Mouse (Mus musculus) Patski (cell line): Measurements from ENCODE around the gene AU040320. TPM values are rescaled to one million over a fixed set of nuclear protein-coding genes. Genes with fewer than 3 reads are reported as not detected.

Experiments used
- ATAC-seq: fragments of 100-300 bp; one replicate; pipeline ENCODE4 v1.8.0; 2021
- CTCF ChIA-PET: fragments of 350-600 bp; sonication (Branson Sonifier 250); formaldehyde crosslinking; loops from one replicate; lab custom pipeline; 2022; ENCODE audit warnings: inconsistent platforms; lab: Charles Lee
- POLR2A ChIA-PET: fragments of 350-600 bp; sonication (Branson Sonifier 250); formaldehyde crosslinking; loops from one replicate; lab custom pipeline; 2022; ENCODE audit warnings: antibody characterized with exemption, inconsistent platforms; lab: Charles Lee
- DNase-seq: peaks from one replicate; pipeline ENCODE4 v3.0.0-alpha.2; 2011; ENCODE audit warnings: low read depth, low spot score
- H3K27me3 ChIP-seq: fragments of 371-371 bp; one replicate; pipeline ENCODE4 v1.5.1; 2021
- CTCF ChIP-seq: fragments of 100-300 bp; IDR thresholded peaks from one replicate; pipeline ENCODE4 v1.5.1; 2021
- in situ Hi-C: fragments of 300-500 bp; cut with MboI; formaldehyde crosslinking; loops from 3 replicates; pipeline ENCODE4 v1.11.1; 2018; ENCODE audit warnings: low pct_unique_long_range_greater_than_20kb, mixed read lengths
- polyA plus RNA-seq: library from polyadenylated mRNA; unstranded; gene quantifications from one replicate; pipeline ENCODE4 v1.2.3, GENCODE M21; 2021

Gene AU040320
- polyA plus RNA-seq, 1 experiment from 2014 or later, result 45.6 TPM

DNA sequence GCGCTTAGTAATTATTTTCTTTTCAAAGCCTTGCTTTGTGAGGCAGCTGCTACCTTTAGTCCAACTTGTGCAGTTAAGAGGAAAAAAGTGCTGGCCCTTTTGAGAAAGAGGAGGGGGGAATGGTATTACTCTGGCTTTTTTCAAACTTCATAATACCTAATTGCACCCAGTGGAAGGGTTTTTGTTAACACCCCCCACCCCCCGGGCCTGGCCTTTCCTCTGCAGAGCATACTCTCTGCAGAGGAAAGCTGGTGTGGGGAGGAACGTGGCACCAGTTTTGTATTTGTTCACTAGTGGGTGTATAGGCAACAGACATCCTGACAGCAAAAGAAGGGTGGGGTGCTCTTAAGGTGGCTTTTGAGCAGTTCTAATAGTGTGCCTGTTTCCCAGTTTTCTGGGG lies 28.5 kb downstream of the AU040320 start:
- DNase-seq (no peak), ATAC-seq (no peak)
- no peaks in the 10 kb centered on the region for H3K27me3 ChIP-seq
- TF ChIP-seq CTCF, result no peak
- in situ Hi-C loops, result no loop called here
- CTCF ChIA-PET, result no interaction called here
- POLR2A ChIA-PET, result interaction anchor here (0.7 kb wide), 1 partner anchor 29 kb away, joined by 3 read pairs; the partner anchor contains the start of gene Ncdn

DNA sequence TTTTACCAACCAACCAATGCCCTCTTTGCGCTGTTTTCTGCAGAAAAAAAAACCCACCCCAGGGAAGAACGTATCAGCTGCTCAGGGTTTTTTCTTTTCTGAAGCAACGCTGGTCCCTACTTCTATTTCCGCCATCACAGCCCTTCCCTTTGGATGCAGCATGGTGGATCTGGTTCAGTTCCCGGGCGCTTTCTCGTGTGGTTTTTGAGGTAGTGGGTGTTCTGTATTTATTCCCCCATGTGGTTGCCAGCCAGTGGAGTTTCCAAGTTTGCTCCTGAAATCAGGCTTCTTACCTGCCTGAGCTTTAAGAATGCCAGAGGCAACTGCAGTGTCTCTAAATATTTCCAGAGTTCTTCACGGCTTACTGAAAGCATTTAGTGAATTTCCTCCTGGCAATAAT lies 29.2 kb downstream of the AU040320 start:
- no peak for TF ChIP-seq CTCF
- DNase-seq (no peak), ATAC-seq (no peak)
- ChIA-PET POLR2A (no interaction called here), CTCF (no interaction called here)
- H3K27me3 ChIP-seq, result no peaks in the 10 kb centered on the region
- in situ Hi-C loops, result no loop called here

DNA sequence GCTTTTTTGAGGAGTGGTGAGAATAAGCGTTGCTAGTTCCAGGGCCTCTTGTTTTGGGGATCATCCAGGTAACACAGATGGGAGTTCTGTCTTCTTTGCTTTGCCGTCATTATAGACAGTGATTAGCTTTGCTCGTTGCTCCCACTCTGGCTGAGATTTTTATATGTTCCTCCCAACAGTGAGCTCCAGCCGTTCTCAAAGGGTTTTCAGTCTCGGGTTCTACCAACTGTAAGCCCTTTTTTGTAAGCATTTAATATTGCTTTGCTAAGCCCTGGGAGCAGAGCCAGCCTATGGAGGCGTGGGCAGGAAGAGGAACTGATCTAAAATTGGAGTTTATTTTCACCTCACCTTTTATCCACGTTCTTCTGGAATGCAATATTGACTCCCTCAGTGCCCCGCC lies 29.7 kb downstream of the AU040320 start:
- in situ Hi-C loops, result no loop called here
- no peak for ATAC-seq
- ChIA-PET POLR2A (no interaction called here), CTCF (no interaction called here)
- DNase-seq, result no peak
- H3K27me3 ChIP-seq, result no peaks in the 10 kb centered on the region
- no peak for TF ChIP-seq CTCF

DNA sequence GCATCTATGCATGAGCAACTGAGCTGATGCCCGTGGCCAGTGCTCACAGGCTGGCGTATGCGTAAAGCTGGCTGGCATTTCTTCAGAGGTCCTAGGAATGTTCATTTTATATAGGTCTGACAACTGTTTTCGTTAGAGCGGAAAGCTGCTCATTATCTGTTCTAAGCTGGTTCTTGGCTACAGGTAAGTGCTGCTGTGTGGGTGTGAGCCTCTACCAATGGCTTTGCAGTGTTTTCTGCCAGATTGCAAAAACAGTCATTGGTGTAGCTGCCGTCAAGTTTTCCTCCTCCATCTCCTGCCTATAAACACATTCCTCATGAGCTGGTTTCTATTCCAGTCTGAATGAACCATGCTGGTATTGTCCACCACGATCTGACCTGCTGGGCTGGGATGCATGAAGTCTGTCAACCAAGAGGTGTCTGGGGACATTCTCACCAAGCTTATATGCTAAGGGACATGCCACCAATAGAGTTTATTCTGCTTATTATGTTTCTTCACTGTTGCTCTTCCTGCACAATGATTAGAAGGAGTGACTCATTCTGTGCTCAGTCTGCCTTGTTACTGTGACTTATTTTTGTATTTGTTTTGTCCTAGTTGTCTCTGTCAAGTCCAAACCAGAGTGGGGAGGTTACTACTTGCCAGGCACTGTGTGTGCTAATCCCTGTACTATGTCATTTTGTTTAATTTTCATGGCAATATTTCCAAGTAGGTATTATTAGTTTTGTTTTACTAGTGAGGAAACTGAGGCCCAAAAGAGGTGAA lies 39.2 kb downstream of the AU040320 start:
- no peaks in the 10 kb centered on the region for H3K27me3 ChIP-seq
- no peak for DNase-seq
- TF ChIP-seq CTCF, result no peak
- no peak for ATAC-seq
- in situ Hi-C loops, result no loop called here
- ChIA-PET POLR2A (no interaction called here), CTCF (interaction anchor here (0.9 kb wide), 1 partner anchor 12 kb away, joined by 3 read pairs; no protein-coding TSS in a partner anchor)

DNA sequence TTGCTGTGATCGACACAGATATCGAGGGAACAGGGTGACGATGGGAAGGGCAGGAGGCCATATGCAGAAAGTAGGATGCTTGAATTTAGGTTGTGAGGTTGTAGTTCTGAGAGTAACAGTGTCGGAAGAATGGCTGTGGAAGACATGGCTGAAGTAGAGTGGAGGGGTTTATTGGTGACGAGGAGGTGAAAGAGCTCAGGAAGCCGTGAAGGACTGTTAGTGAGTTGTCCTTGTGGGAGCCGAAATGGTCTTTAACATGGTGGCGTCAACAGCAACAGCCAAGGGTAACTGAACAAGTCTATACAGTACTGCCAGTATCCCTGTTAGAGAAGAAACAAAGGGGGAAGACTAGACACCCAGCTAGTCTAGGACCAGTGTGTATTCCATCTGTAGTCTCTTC lies 48.8 kb downstream of the AU040320 start:
- ATAC-seq (no peak), DNase-seq (no peak)
- TF ChIP-seq CTCF, result no peak
- ChIA-PET POLR2A (no interaction called here), CTCF (no interaction called here)
- no peaks in the 10 kb centered on the region for H3K27me3 ChIP-seq
- in situ Hi-C loops, result no loop called here

DNA sequence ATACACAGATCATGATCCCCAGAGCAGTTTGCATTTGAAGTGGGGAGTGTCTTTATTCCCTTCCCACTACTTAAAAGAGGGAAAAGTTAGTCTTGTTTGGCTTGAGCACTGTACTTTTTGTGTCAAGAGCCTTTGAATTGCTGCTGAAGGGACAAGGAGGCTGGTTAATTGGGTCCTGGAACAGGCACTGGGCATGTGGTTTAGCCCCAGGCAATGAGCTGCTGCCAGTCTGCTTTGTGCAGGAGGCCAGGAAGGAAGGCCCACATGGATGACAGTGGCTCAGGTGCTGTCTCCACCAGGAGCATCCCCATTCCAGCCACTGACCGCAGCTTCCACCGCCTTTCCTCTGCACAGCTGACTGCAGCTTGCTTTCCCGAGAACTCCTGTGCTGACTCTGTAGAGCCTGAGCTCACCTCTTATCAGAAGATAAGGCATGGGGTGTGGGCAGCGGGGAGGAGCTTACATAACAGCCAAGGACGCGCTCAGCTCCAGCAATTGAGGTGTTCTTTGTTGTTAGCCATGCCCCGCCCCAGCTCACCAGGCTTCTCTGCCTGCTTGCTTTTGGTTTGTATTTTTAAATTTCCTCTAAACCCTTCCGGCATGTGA lies 50.0 kb downstream of the AU040320 start:
- DNase-seq (no peak), ATAC-seq (no peak)
- in situ Hi-C loops, result no loop called here
- CTCF ChIA-PET, result no interaction called here
- TF ChIP-seq CTCF, result no peak
- H3K27me3 ChIP-seq, result no peaks in the 10 kb centered on the region
- POLR2A ChIA-PET, result no interaction called here

DNA sequence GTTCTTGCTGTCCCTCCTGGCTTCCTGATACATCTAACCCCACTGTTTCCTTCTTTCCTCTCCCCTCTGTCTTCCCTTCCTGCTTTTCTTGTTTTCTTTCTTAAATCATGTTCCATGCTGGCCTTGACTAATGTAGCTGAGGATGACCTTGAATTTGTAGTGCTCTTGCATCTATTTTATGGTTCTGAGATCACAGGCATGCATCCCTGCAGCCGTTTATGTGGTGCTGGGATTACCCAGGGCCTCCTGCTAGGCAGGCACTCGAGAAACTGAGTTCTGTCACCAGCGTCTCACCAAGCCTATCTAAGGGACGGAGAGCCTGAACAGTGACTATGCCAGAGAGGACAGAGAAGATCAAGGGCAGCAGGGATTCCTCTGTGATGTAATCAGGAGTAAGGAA lies 52.4 kb downstream of the AU040320 start:
- CTCF ChIA-PET, result interaction anchor here (1.0 kb wide), 1 partner anchor 52 kb away, joined by 3 read pairs; no protein-coding TSS in a partner anchor
- no peak for TF ChIP-seq CTCF
- no peak for ATAC-seq
- in situ Hi-C loops, result no loop called here
- no peaks in the 10 kb centered on the region for H3K27me3 ChIP-seq
- POLR2A ChIA-PET, result no interaction called here
- DNase-seq, result no peak

DNA sequence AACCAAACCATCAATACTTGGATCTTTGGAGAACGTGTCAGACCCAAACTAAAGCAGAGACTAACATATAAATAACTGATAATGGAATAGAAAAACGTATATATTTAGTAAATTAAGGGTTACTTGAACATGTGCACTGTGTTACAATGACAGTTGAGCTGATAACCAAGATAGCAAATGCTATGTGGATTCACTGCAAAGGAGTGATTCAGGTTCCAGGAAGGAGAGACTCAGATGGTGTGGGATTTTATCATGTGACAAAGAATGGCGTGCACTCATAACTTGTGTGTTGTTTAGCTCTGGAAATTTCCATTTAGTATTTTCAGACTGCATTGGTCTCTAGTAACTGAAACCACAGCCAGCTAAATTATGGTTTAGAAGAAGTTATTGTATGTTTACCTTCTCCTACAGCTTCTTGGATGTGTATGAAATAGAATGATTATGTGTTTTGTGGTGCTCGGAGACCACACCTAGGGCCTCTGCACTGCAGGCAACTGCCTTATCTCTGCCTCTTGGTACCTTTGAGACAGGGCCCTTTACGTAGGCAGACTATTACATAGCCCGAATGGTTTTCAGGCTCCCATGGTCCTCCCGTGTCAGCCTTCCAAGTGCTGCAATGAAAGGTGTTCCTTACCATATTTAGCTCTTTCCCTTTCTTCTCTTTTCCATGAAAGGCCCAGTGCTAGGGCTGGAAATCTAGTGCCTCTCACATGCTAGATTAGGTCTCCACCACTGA lies 53.5 kb downstream of the AU040320 start:
- POLR2A ChIA-PET, result no interaction called here
- no peak for ATAC-seq
- no peak for TF ChIP-seq CTCF
- no peak for DNase-seq
- no peaks in the 10 kb centered on the region for H3K27me3 ChIP-seq
- CTCF ChIA-PET, result interaction anchor here (1.1 kb wide), 1 partner anchor 28 kb away, joined by 4 read pairs; no protein-coding TSS in a partner anchor
- in situ Hi-C loops, result no loop called here

DNA sequence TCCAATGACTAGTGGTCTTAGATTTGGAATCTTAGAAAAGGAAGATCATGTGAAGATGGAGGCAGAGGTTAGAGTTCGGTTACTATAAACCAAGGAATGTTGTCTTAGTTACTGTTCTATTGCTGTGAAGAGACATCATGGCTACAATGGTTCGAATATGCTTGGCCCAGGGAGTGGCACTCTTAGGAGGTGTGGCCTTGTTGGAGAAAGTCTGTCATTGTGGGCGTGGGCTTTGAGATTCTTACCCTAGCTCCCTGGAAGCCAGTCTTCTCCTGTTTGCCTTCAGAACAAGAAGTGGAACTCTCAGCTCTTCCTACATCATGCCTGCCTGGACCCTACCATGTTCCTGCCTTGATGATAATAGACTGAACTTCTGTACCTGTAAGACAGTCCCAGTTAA lies 57.2 kb downstream of the AU040320 start:
- DNase-seq, result no peak
- CTCF ChIA-PET, result no interaction called here
- no peaks in the 10 kb centered on the region for H3K27me3 ChIP-seq
- POLR2A ChIA-PET, result no interaction called here
- in situ Hi-C loops, result no loop called here
- ATAC-seq, result no peak
- TF ChIP-seq CTCF, result no peak

DNA sequence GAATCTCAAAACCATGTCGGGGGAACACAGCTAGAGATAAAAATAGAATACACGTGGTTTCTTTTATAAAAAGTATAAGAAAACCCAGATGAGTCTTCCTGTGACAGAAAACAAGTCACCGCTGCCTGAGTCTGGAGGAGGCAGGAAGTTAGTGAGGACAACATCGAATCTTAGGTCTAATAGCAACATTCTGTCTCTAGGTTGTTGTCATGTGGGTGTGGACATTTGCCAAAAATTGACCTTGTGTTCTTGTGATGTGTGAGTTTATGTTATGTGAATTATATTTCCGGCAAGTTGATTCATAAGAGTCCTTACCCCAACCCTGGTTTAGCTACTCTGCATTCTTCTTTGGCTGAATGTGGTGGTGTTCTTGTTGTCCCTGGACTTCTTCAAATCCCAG lies 59.9 kb downstream of the AU040320 start:
- ATAC-seq, result no peak
- DNase-seq, result no peak
- ChIA-PET CTCF (interaction anchor here (1.1 to 1.3 kb wide), 3 partner anchors 21 to 26 kb away, joined by 3 to 4 read pairs (median 3); no protein-coding TSS in a partner anchor), POLR2A (no interaction called here)
- in situ Hi-C loops, result no loop called here
- no peaks in the 10 kb centered on the region for H3K27me3 ChIP-seq
- TF ChIP-seq CTCF, result no peak
